In the genomic region with DNA sequence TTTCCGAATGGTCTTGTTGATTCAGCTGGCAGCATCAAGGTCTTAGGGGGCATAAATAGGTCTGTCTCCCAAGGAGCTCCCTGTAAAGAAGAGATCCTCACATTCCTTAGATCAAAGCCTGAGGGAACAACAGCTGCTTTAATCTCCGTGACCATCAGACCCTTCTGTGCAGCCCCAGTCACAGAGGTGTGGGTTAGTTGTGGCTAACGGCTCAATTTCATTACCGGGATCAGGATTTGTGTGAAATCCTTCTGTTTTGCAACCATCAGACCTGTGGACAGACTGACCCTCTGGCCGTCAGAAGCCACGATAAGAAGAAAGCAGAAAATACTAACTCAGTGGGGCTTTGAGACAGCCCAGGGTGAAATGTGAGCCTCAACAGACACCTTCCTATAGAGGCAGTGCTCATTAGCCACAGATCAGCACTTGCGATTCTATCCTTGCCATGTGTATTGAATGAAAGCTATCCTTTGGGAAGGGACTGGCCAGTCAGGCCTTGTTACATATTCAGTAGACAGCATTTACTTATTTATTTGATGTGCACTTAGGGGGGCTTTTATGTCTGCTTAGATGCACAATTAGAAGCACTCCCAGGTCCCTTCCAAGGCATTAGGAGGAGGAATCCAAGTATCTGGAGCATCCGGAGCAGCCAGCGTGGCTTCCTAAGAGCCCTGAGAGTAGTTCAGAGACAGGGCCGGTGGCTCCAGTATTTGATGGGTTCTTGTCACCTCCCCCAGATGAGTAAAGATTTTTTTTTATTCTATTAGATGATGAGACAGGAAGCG, we compare ENCODE assay signal across 10 mouse cellular contexts.
DNase-seq lines count a peak whose midpoint lies in the region; ATAC-seq and TF ChIP-seq lines count a peak whose summit lies in the region.
"Had no signal": no experiment of that assay in that cellular context is flagged by ENCODE, and none has a peak within 500 bp of the region (broad histone marks: within the 10 kb centered on the region; RNA-seq: fewer than 3 reads in every experiment).

No protein-coding gene starts in this region.

- peak overlapping the region; percentile 80 for H3K27ac ChIP-seq in forebrain, embryonic 10.5 days
- H3K27ac ChIP-seq in forebrain, embryonic 16.5 days (ENCODE audit: low read length) = no peak overlapping the region
- peak overlapping the region; percentile 71; the same call in 1 of the 2 replicates for H3K27ac ChIP-seq in forebrain, embryonic 14.5 days (ENCODE audit: low read depth, low read length)
- peak overlapping the region; percentile 88 for H3K27ac ChIP-seq in midbrain, embryonic 10.5 days (replicated peaks)

- H3K4me2 ChIP-seq in forebrain, embryonic 16.5 days (ENCODE audit: low read length) = no peak overlapping the region
- no peak overlapping the region for H3K4me2 ChIP-seq in forebrain, embryonic 14.5 days (ENCODE audit: low read length)

- TF ChIP-seq CTCF in C2C12 (IDR thresholded peaks at IDR 0.05; ENCODE audit: control insufficient read depth, insufficient read depth, insufficient read length) = no peak

- WGBS in forebrain, embryonic 10.5 days = 24% methylated on average over 11 of the region's 11 CpGs
- 21% methylated on average over 11 of the region's 11 CpGs for WGBS in forebrain, embryonic 16.5 days
- 24% methylated on average over 11 of the region's 11 CpGs for WGBS in forebrain, embryonic 14.5 days
- 20% methylated on average over 11 of the region's 11 CpGs for WGBS in midbrain, embryonic 10.5 days

- H3K79me2 ChIP-seq in C2C12 (ENCODE audit: control insufficient read depth, insufficient read depth) = peaks cover 10% of the 10 kb centered on the region

- no peaks in the 10 kb centered on the region for H3K79me3 ChIP-seq in C2C12 (ENCODE audit: low read depth)

- peaks cover 82% of the 10 kb centered on the region for H3K4me1 ChIP-seq in forebrain, embryonic 10.5 days
- peaks cover 15% of the 10 kb centered on the region for H3K4me1 ChIP-seq in forebrain, embryonic 16.5 days (replicated peaks; ENCODE audit: control insufficient read depth, insufficient read depth, low read length)
- H3K4me1 ChIP-seq in forebrain, embryonic 14.5 days (ENCODE audit: control insufficient read depth, insufficient read depth, low read length) = peaks cover 19% of the 10 kb centered on the region
- peaks cover 76% of the 10 kb centered on the region for H3K4me1 ChIP-seq in midbrain, embryonic 10.5 days

- H3K9me3 ChIP-seq in forebrain, embryonic 10.5 days = no peaks in the 10 kb centered on the region
- no peaks in the 10 kb centered on the region for H3K9me3 ChIP-seq in forebrain, embryonic 16.5 days (ENCODE audit: control insufficient read depth, low read length)
- no peaks in the 10 kb centered on the region for H3K9me3 ChIP-seq in forebrain, embryonic 14.5 days (replicated peaks; ENCODE audit: control insufficient read depth, low read length)
- no peaks in the 10 kb centered on the region for H3K9me3 ChIP-seq in midbrain, embryonic 10.5 days (replicated peaks)

- DNase-seq in forebrain, embryonic 10.5 days (ENCODE audit: extremely low spot score, low spot score) = no peak
- peak; percentile 46 for DNase-seq in forebrain, embryonic 14.5 days (ENCODE audit: low spot score)
- DNase-seq in midbrain, embryonic 10.5 days (ENCODE audit: low spot score) = peak; percentile 64
- no peak for DNase-seq in ovary, postnatal 14 days (ENCODE audit: low spot score)
- no peak for DNase-seq in urinary bladder, postnatal 4 days (ENCODE audit: low spot score in 2 of 2)
- no peak for DNase-seq in cerebellum, postnatal 4 days (ENCODE audit: low spot score in 2 of 2)
- DNase-seq: cerebellum, postnatal 25 days; right cerebral cortex, adult 18-20 months had no signal

- ATAC-seq in forebrain, embryonic 16.5 days = no peak
- ATAC-seq in forebrain, embryonic 14.5 days = 0 out of 2 replicates have a peak, but pooled peaks have one; percentile 32

- no peak overlapping the region for H3ac ChIP-seq in C2C12 (ENCODE audit: control insufficient read depth, insufficient read length, low read depth)

- H3K4me3 ChIP-seq in forebrain, embryonic 10.5 days = no peak overlapping the region
- H3K4me3 ChIP-seq in forebrain, embryonic 16.5 days (replicated peaks; ENCODE audit: low read length) = no peak overlapping the region
- no peak overlapping the region for H3K4me3 ChIP-seq in C2C12 (ENCODE audit: insufficient read depth, poor library complexity, severe bottlenecking)
- no peak overlapping the region for H3K4me3 ChIP-seq in forebrain, embryonic 14.5 days (ENCODE audit: low read depth, low read length)
- peak overlapping the region; percentile 20 for H3K4me3 ChIP-seq in midbrain, embryonic 10.5 days

- no peaks in the 10 kb centered on the region; the same call in 1 of the 2 replicates for H3K27me3 ChIP-seq in forebrain, embryonic 10.5 days (ENCODE audit: poor library complexity, severe bottlenecking)
- H3K27me3 ChIP-seq in forebrain, embryonic 16.5 days (replicated peaks; ENCODE audit: control insufficient read depth, insufficient read depth, low read length) = no peaks in the 10 kb centered on the region
- no peaks in the 10 kb centered on the region for H3K27me3 ChIP-seq in C2C12 (ENCODE audit: control insufficient read depth, insufficient read depth, insufficient read length)
- H3K27me3 ChIP-seq in forebrain, embryonic 14.5 days (replicated peaks; ENCODE audit: control insufficient read depth, insufficient read depth, low read length) = no peaks in the 10 kb centered on the region
- H3K27me3 ChIP-seq in midbrain, embryonic 10.5 days (ENCODE audit: low read depth, poor library complexity, severe bottlenecking) = no peaks in the 10 kb centered on the region

- peaks cover 52% of the 10 kb centered on the region for H3K36me3 ChIP-seq in forebrain, embryonic 10.5 days (replicated peaks)
- peaks cover 2% of the 10 kb centered on the region; the same call in 1 of the 2 replicates for H3K36me3 ChIP-seq in forebrain, embryonic 16.5 days (ENCODE audit: control insufficient read depth, insufficient read depth)
- peaks cover 64% of the 10 kb centered on the region for H3K36me3 ChIP-seq in C2C12 (ENCODE audit: control insufficient read depth, insufficient read depth)
- peaks cover 24% of the 10 kb centered on the region for H3K36me3 ChIP-seq in forebrain, embryonic 14.5 days (ENCODE audit: control insufficient read depth, insufficient read depth, low read length)
- peaks cover 58% of the 10 kb centered on the region for H3K36me3 ChIP-seq in midbrain, embryonic 10.5 days

- H3K9ac ChIP-seq in forebrain, embryonic 16.5 days (replicated peaks; ENCODE audit: low read depth, low read length) = no peak overlapping the region
- no peak overlapping the region for H3K9ac ChIP-seq in forebrain, embryonic 14.5 days (ENCODE audit: low read length)

TF ChIP-seq in C2C12, 6 proteins besides CTCF, POLR2A, EP300 and RAD21:
- no peak for TF ChIP-seq MAX (IDR thresholded peaks at IDR 0.05)
- peak; percentile 94 for TF ChIP-seq MYOD1 (IDR thresholded peaks at IDR 0.05; ENCODE audit: control insufficient read depth, insufficient read length, low read depth)
- peak; percentile 23 for TF ChIP-seq CEBPB (IDR thresholded peaks at IDR 0.05; ENCODE audit: low read depth)
TF ChIP-seq in C2C12: peak in this region for 2.

Comparison
In these comparisons a context has a peak if more than half of its experiments do, and no peak if none do; other contexts are left out.
1. DNase-seq: peak in forebrain, embryonic 14.5 days (single experiment) and midbrain, embryonic 10.5 days (single experiment); none in forebrain, embryonic 10.5 days (single experiment), ovary, postnatal 14 days (single experiment), urinary bladder, postnatal 4 days (0 of 2) and cerebellum, postnatal 4 days (0 of 2).